Mouse (Mus musculus): ENCODE measurements around the gene Tcf7l2. TPM values are rescaled to one million over a fixed set of nuclear protein-coding genes. Genes with fewer than 3 reads are reported as not detected.

Gene Tcf7l2
- polyA plus RNA-seq, 1 experiment = 5.4 TPM

- Histone ChIP-seq H3K79me2 (ENCODE audit: control insufficient read depth, insufficient read depth) (peaks cover 4% of the 10 kb centered on the region), H3ac (ENCODE audit: control insufficient read depth, insufficient read length) (no peak overlapping the region), H3K27me3 (ENCODE audit: control insufficient read depth, insufficient read depth, insufficient read length) (no peaks in the 10 kb centered on the region), H3K4me3 (no peak overlapping the region), H3K4me2 (ENCODE audit: low read depth) (no peak overlapping the region), H3K36me3 (ENCODE audit: control insufficient read depth, insufficient read depth) (no peaks in the 10 kb centered on the region)
- TF ChIP-seq MYOG (IDR thresholded peaks at IDR 0.05; ENCODE audit: control insufficient read depth in 1 of 3, insufficient read depth in 1 of 3, insufficient read length in 2 of 3, low read depth in 2 of 3) (no peak), E2F4 (IDR thresholded peaks at IDR 0.05; ENCODE audit: insufficient read depth) (no peak), POLR2A (IDR thresholded peaks at IDR 0.05; ENCODE audit: insufficient read length, low read depth) (no peak), TCF12 (IDR thresholded peaks at IDR 0.05; ENCODE audit: insufficient read depth, poor library complexity, severe bottlenecking) (no peak), SRF (IDR thresholded peaks at IDR 0.05; ENCODE audit: control insufficient read depth, insufficient read length, low read depth) (no peak), REST (IDR thresholded peaks at IDR 0.05; ENCODE audit: insufficient read depth, insufficient read length) (no peak), CEBPB (IDR thresholded peaks at IDR 0.05; ENCODE audit: insufficient read depth, poor library complexity, severe bottlenecking) (no peak), TCF3 (IDR thresholded peaks at IDR 0.05; ENCODE audit: insufficient read length, low read depth) (no peak), USF1 (IDR thresholded peaks at IDR 0.05; ENCODE audit: low read depth) (no peak), POLR2AphosphoS2 (IDR thresholded peaks at IDR 0.05; ENCODE audit: insufficient read length, low read depth) (no peak)
Observed at GRCm38 (mm10) chr19:55894396-55894795, 152.8 kb downstream of the Tcf7l2 start.

GRCm38 (mm10) chr19:55895317-55895716 is 153.7 kb downstream of the Tcf7l2 start:
- no peaks in the 10 kb centered on the region for H3K36me3 ChIP-seq (ENCODE audit: control insufficient read depth, insufficient read depth)
- peak overlapping the region; percentile 2 for H3K4me2 ChIP-seq (ENCODE audit: low read depth)
- H3ac ChIP-seq (ENCODE audit: control insufficient read depth, insufficient read length) = no peak overlapping the region
- H3K27me3 ChIP-seq (ENCODE audit: control insufficient read depth, insufficient read depth, insufficient read length) = no peaks in the 10 kb centered on the region
- H3K79me2 ChIP-seq (ENCODE audit: control insufficient read depth, insufficient read depth) = peaks cover 4% of the 10 kb centered on the region
- TF ChIP-seq USF1 (IDR thresholded peaks at IDR 0.05; ENCODE audit: low read depth) (no peak), MYOD1 (IDR thresholded peaks at IDR 0.05; ENCODE audit: control insufficient read depth in 1 of 3, insufficient read length in 2 of 3, low read depth in 2 of 3) (no peak), SRF (IDR thresholded peaks at IDR 0.05; ENCODE audit: control insufficient read depth, insufficient read length, low read depth) (no peak), TCF3 (IDR thresholded peaks at IDR 0.05; ENCODE audit: insufficient read length, low read depth) (no peak), MAX (IDR thresholded peaks at IDR 0.05; ENCODE audit: low read depth) (no peak), CEBPB (IDR thresholded peaks at IDR 0.05; ENCODE audit: insufficient read depth, poor library complexity, severe bottlenecking) (no peak), POLR2AphosphoS2 (IDR thresholded peaks at IDR 0.05; ENCODE audit: insufficient read length, low read depth) (no peak), TCF12 (IDR thresholded peaks at IDR 0.05; ENCODE audit: insufficient read depth, poor library complexity, severe bottlenecking) (no peak)
- no peak overlapping the region for H3K4me3 ChIP-seq

- TF ChIP-seq MYOD1 (IDR thresholded peaks at IDR 0.05; ENCODE audit: control insufficient read depth in 1 of 3, insufficient read length in 2 of 3, low read depth in 2 of 3) (no peak), TCF12 (IDR thresholded peaks at IDR 0.05; ENCODE audit: insufficient read depth, poor library complexity, severe bottlenecking) (no peak)
- Histone ChIP-seq H3ac (ENCODE audit: control insufficient read depth, insufficient read length) (no peak overlapping the region), H3K4me2 (ENCODE audit: low read depth) (no peak overlapping the region), H3K27me3 (ENCODE audit: control insufficient read depth, insufficient read depth, insufficient read length) (no peaks in the 10 kb centered on the region), H3K4me3 (no peak overlapping the region), H3K36me3 (ENCODE audit: control insufficient read depth, insufficient read depth) (no peaks in the 10 kb centered on the region), H3K79me2 (ENCODE audit: control insufficient read depth, insufficient read depth) (peaks cover 4% of the 10 kb centered on the region)
Observed at GRCm38 (mm10) chr19:55895807-55896420, 154.3 kb downstream of the Tcf7l2 start.

- Histone ChIP-seq H3K27me3 (ENCODE audit: control insufficient read depth, insufficient read depth, insufficient read length) (no peaks in the 10 kb centered on the region), H3K4me2 (ENCODE audit: low read depth) (no peak overlapping the region), H3K4me3 (no peak overlapping the region), H3K79me2 (ENCODE audit: control insufficient read depth, insufficient read depth) (peaks cover 4% of the 10 kb centered on the region), H3ac (ENCODE audit: control insufficient read depth, insufficient read length) (no peak overlapping the region), H3K36me3 (ENCODE audit: control insufficient read depth, insufficient read depth) (no peaks in the 10 kb centered on the region)
- TF ChIP-seq MAX (IDR thresholded peaks at IDR 0.05; ENCODE audit: low read depth) = no peak
- TF ChIP-seq E2F4 (IDR thresholded peaks at IDR 0.05; ENCODE audit: insufficient read depth) = no peak
- TF ChIP-seq POLR2AphosphoS2 (IDR thresholded peaks at IDR 0.05; ENCODE audit: insufficient read length, low read depth) = no peak
- no peak for TF ChIP-seq TCF3 (IDR thresholded peaks at IDR 0.05; ENCODE audit: insufficient read length, low read depth)
- TF ChIP-seq MYOD1 (IDR thresholded peaks at IDR 0.05; ENCODE audit: control insufficient read depth in 1 of 3, insufficient read length in 2 of 3, low read depth in 2 of 3) = no peak
- no peak for TF ChIP-seq POLR2A (IDR thresholded peaks at IDR 0.05; ENCODE audit: insufficient read length, low read depth)
- TF ChIP-seq REST (IDR thresholded peaks at IDR 0.05; ENCODE audit: insufficient read depth, insufficient read length) = no peak
- no peak for TF ChIP-seq USF1 (IDR thresholded peaks at IDR 0.05; ENCODE audit: low read depth)
- no peak for TF ChIP-seq MYOG (IDR thresholded peaks at IDR 0.05; ENCODE audit: control insufficient read depth in 1 of 3, insufficient read depth in 1 of 3, insufficient read length in 2 of 3, low read depth in 2 of 3)
- no peak for TF ChIP-seq SRF (IDR thresholded peaks at IDR 0.05; ENCODE audit: control insufficient read depth, insufficient read length, low read depth)
Observed at GRCm38 (mm10) chr19:55896629-55897028, 155.0 kb downstream of the Tcf7l2 start.

- Histone ChIP-seq H3K27me3 (ENCODE audit: control insufficient read depth, insufficient read depth, insufficient read length) (no peaks in the 10 kb centered on the region), H3ac (ENCODE audit: control insufficient read depth, insufficient read length) (no peak overlapping the region), H3K4me3 (no peak overlapping the region), H3K4me2 (ENCODE audit: low read depth) (no peak overlapping the region), H3K36me3 (ENCODE audit: control insufficient read depth, insufficient read depth) (no peaks in the 10 kb centered on the region), H3K79me2 (ENCODE audit: control insufficient read depth, insufficient read depth) (no peaks in the 10 kb centered on the region)
- no peak for TF ChIP-seq CEBPB (IDR thresholded peaks at IDR 0.05; ENCODE audit: insufficient read depth, poor library complexity, severe bottlenecking)
- TF ChIP-seq REST (IDR thresholded peaks at IDR 0.05; ENCODE audit: insufficient read depth, insufficient read length) = no peak
- no peak for TF ChIP-seq MAX (IDR thresholded peaks at IDR 0.05; ENCODE audit: low read depth)
- TF ChIP-seq USF1 (IDR thresholded peaks at IDR 0.05; ENCODE audit: low read depth) = no peak
- no peak for TF ChIP-seq TCF3 (IDR thresholded peaks at IDR 0.05; ENCODE audit: insufficient read length, low read depth)
Observed at GRCm38 (mm10) chr19:55902573-55903385, 161.2 kb downstream of the Tcf7l2 start.
